Mouse (Mus musculus) midbrain, embryonic 12.5 days (tissue): ENCODE measurements around the gene Omp. TPM values are rescaled to one million over a fixed set of nuclear protein-coding genes. Genes with fewer than 3 reads are reported as not detected.
A peak's percentile ranks its signal among the peaks of the same experiment; 100 is the strongest.

ENCODE experiments used
- ATAC-seq: fragments of 200-750 bp; cut with Nextera tagmentation; 2 replicates; pipeline ENCODE4 v1.8.0; 2017; ENCODE audit warnings: low read depth, moderate TSS enrichment, moderate library complexity; ENCODE audit not compliant: low FRiP score
- H3K27ac ChIP-seq: fragments of 300-500 bp; sonication (generic); replicated peaks from 2 replicates; pipeline ENCODE4 v1.5.1; 2016; ENCODE audit warnings: mild to moderate bottlenecking
- H3K27me3 ChIP-seq: fragments of 300-500 bp; sonication (generic); 2 replicates; pipeline ENCODE4 v1.6.1; 2016; ENCODE audit warnings: mild to moderate bottlenecking
- H3K36me3 ChIP-seq: fragments of 300-500 bp; sonication (generic); 2 replicates; pipeline ENCODE4 v1.6.1; 2016
- H3K4me1 ChIP-seq: fragments of 300-500 bp; sonication (generic); 2 replicates; pipeline ENCODE4 v1.6.1; 2016
- H3K4me2 ChIP-seq: fragments of 300-500 bp; sonication (generic); replicated peaks from 2 replicates; pipeline ENCODE4 v1.6.1; 2016; ENCODE audit warnings: mild to moderate bottlenecking, moderate library complexity
- H3K4me3 ChIP-seq: fragments of 300-500 bp; sonication (generic); 2 replicates; pipeline ENCODE4 v1.5.1; 2016; ENCODE audit warnings: mild to moderate bottlenecking
- H3K9ac ChIP-seq: fragments of 300-500 bp; sonication (generic); replicated peaks from 2 replicates; pipeline ENCODE4 v1.6.1; 2016; ENCODE audit warnings: mild to moderate bottlenecking, moderate library complexity
- H3K9me3 ChIP-seq: fragments of 300-500 bp; sonication (generic); 2 replicates; pipeline ENCODE4 v1.6.1; 2016; ENCODE audit warnings: mild to moderate bottlenecking
- WGBS: fragments of 180-500 bp; shearing (Covaris S2); methylation state at CpG from one replicate; pipeline ENCODE4 v1.1.7; 2016; 5-methylcytosine and 5-hydroxymethylcytosine counted together
- polyA plus RNA-seq: library from polyadenylated mRNA; unstranded; fragments of >200 nt; fragmentation: Nextera tagmentation; extraction: Ambion mirVana; gene quantifications from 2 replicates; pipeline ENCODE4 v1.2.1, GENCODE M21; 2016

Gene Omp
- polyA plus RNA-seq, 1 experiment from 2014 or later = not detected

- Histone ChIP-seq H3K9me3 (no peaks in the 10 kb centered on the region), H3K27ac (no peak overlapping the region), H3K36me3 (no peaks in the 10 kb centered on the region), H3K27me3 (no peaks in the 10 kb centered on the region), H3K4me3 (no peak overlapping the region), H3K9ac (no peak overlapping the region), H3K4me2 (no peak overlapping the region), H3K4me1 (peaks cover under 1% of the 10 kb centered on the region; the same call in 1 of the 2 replicates)
- 46% methylated on average over 3 of the region's 3 CpGs for WGBS
- ATAC-seq = no peak
These were observed 7.7 kb downstream of the Omp start for GRCm38 (mm10) chr7:98137583-98137982.

- WGBS = 93% methylated on average over 8 of the region's 8 CpGs
- ATAC-seq = no peak
These were observed 13.6 kb downstream of the Omp start for GRCm38 (mm10) chr7:98131751-98132150.

GRCm38 (mm10) chr7:98125473-98125872 is 19.8 kb downstream of the Omp start:
- H3K9me3 ChIP-seq = no peaks in the 10 kb centered on the region
- no peak overlapping the region for H3K4me3 ChIP-seq
- no peaks in the 10 kb centered on the region for H3K4me1 ChIP-seq
- 0 out of 2 replicates have a peak, but pooled peaks cover 3% of the 10 kb centered on the region for H3K36me3 ChIP-seq
- peaks cover 6% of the 10 kb centered on the region; the same call in 1 of the 2 replicates for H3K27me3 ChIP-seq
- H3K9ac ChIP-seq = no peak overlapping the region
- WGBS = 42% methylated on average over 5 of the region's 5 CpGs
- H3K4me2 ChIP-seq = no peak overlapping the region
- no peak for ATAC-seq
- H3K27ac ChIP-seq = no peak overlapping the region

More at GRCm38 (mm10) chr7:98131751-98132150, 13.6 kb downstream of the Omp start:
- Histone ChIP-seq H3K27me3 (no peaks in the 10 kb centered on the region), H3K4me3 (no peak overlapping the region), H3K9me3 (no peaks in the 10 kb centered on the region), H3K27ac (no peak overlapping the region), H3K36me3 (0 out of 2 replicates have a peak, but pooled peaks cover 3% of the 10 kb centered on the region), H3K4me2 (no peak overlapping the region), H3K4me1 (no peaks in the 10 kb centered on the region), H3K9ac (no peak overlapping the region)

- Histone ChIP-seq H3K4me2 (no peak overlapping the region), H3K4me1 (no peaks in the 10 kb centered on the region), H3K4me3 (no peak overlapping the region), H3K9me3 (no peaks in the 10 kb centered on the region), H3K27me3 (peaks cover 6% of the 10 kb centered on the region; the same call in 1 of the 2 replicates), H3K27ac (no peak overlapping the region), H3K36me3 (0 out of 2 replicates have a peak, but pooled peaks cover 3% of the 10 kb centered on the region), H3K9ac (no peak overlapping the region)
- no peak for ATAC-seq
- 71% methylated on average over 5 of the region's 5 CpGs for WGBS
These were observed 20.6 kb downstream of the Omp start for GRCm38 (mm10) chr7:98124701-98125100.

GRCm38 (mm10) chr7:98121673-98122072 is 23.6 kb downstream of the Omp start:
- Histone ChIP-seq H3K9ac (no peak overlapping the region), H3K9me3 (no peaks in the 10 kb centered on the region), H3K27ac (no peak overlapping the region), H3K4me2 (no peak overlapping the region), H3K27me3 (peaks cover 6% of the 10 kb centered on the region; the same call in 1 of the 2 replicates), H3K4me3 (no peak overlapping the region), H3K4me1 (0 out of 2 replicates have a peak, but pooled peaks cover 5% of the 10 kb centered on the region), H3K36me3 (no peaks in the 10 kb centered on the region)
- WGBS = 81% methylated on average over 8 of the region's 8 CpGs
- ATAC-seq = no peak

GRCm38 (mm10) chr7:98121241-98121640 is 24.1 kb downstream of the Omp start:
- Histone ChIP-seq H3K36me3 (no peaks in the 10 kb centered on the region), H3K4me3 (no peak overlapping the region), H3K9ac (no peak overlapping the region), H3K4me2 (no peak overlapping the region), H3K27me3 (peaks cover 6% of the 10 kb centered on the region; the same call in 1 of the 2 replicates), H3K9me3 (no peaks in the 10 kb centered on the region), H3K4me1 (0 out of 2 replicates have a peak, but pooled peaks cover 5% of the 10 kb centered on the region), H3K27ac (no peak overlapping the region)
- ATAC-seq = no peak
- WGBS = 84% methylated on average over 3 of the region's 3 CpGs

- 0 out of 2 replicates have a peak, but pooled peaks cover 5% of the 10 kb centered on the region for H3K4me1 ChIP-seq
- H3K27ac ChIP-seq = no peak overlapping the region
- ATAC-seq = peak; percentile 57; the same call in 1 of the 2 replicates
- H3K36me3 ChIP-seq = no peaks in the 10 kb centered on the region
- no peaks in the 10 kb centered on the region for H3K9me3 ChIP-seq
- peak overlapping the region; percentile 51 for H3K4me2 ChIP-seq
- no peak overlapping the region; the same call in 1 of the 2 replicates for H3K9ac ChIP-seq
- 9% methylated on average over 7 of the region's 7 CpGs for WGBS
- H3K27me3 ChIP-seq = peaks cover 6% of the 10 kb centered on the region; the same call in 1 of the 2 replicates
- 0 out of 2 replicates have a peak overlapping the region, but pooled peaks have one; percentile 21 for H3K4me3 ChIP-seq
These were observed 25.0 kb downstream of the Omp start for GRCm38 (mm10) chr7:98120325-98120724.

- Histone ChIP-seq H3K27me3 (peaks cover 6% of the 10 kb centered on the region; the same call in 1 of the 2 replicates), H3K4me3 (no peak overlapping the region), H3K4me2 (peak overlapping the region; percentile 51), H3K27ac (no peak overlapping the region), H3K4me1 (0 out of 2 replicates have a peak, but pooled peaks cover 5% of the 10 kb centered on the region), H3K9me3 (no peaks in the 10 kb centered on the region), H3K9ac (peak overlapping the region; percentile 20; the same call in 1 of the 2 replicates), H3K36me3 (no peaks in the 10 kb centered on the region)
- ATAC-seq = peak; percentile 68
- 82% methylated on average over 2 of the region's 2 CpGs for WGBS
These were observed 25.4 kb downstream of the Omp start for GRCm38 (mm10) chr7:98119961-98120232.

GRCm38 (mm10) chr7:98119179-98119960 is 25.9 kb downstream of the Omp start, which contains the start of gene Myo7a:
Gene Myo7a (minus strand): TSS chr7:98119524.
- no peak within 1 kb of the TSS for H3K27ac ChIP-seq
- H3K9ac ChIP-seq = peak within 1 kb of the TSS; percentile 20; the same call in 1 of the 2 replicates
- no peaks in the 10 kb centered on the region for H3K36me3 ChIP-seq
- 26% methylated on average over 9 of the region's 9 CpGs for WGBS
- H3K4me1 ChIP-seq = 0 out of 2 replicates have a peak, but pooled peaks cover 5% of the 10 kb centered on the region
- peak; percentile 17; the same call in 1 of the 2 replicates for ATAC-seq
- 0 out of 2 replicates have a peak within 1 kb of the TSS, but pooled peaks have one; percentile 21 for H3K4me3 ChIP-seq
- H3K4me2 ChIP-seq = peak within 1 kb of the TSS; percentile 51
- no peaks in the 10 kb centered on the region for H3K9me3 ChIP-seq
- peaks cover 6% of the 10 kb centered on the region; the same call in 1 of the 2 replicates for H3K27me3 ChIP-seq

GRCm38 (mm10) chr7:98117012-98117660 is 28.2 kb downstream of the Omp start:
- no peak overlapping the region for H3K9ac ChIP-seq
- no peak for ATAC-seq
- no peak overlapping the region for H3K4me3 ChIP-seq
- no peaks in the 10 kb centered on the region for H3K9me3 ChIP-seq
- 68% methylated on average over 11 of the region's 11 CpGs for WGBS
- H3K27ac ChIP-seq = no peak overlapping the region
- H3K27me3 ChIP-seq = peaks cover 15% of the 10 kb centered on the region
- H3K4me1 ChIP-seq = 0 out of 2 replicates have a peak, but pooled peaks cover 5% of the 10 kb centered on the region
- H3K36me3 ChIP-seq = no peaks in the 10 kb centered on the region
- no peak overlapping the region for H3K4me2 ChIP-seq

- WGBS = 71% methylated on average over 6 of the region's 6 CpGs
These were observed 30.6 kb downstream of the Omp start for GRCm38 (mm10) chr7:98114656-98115055.

GRCm38 (mm10) chr7:98111233-98111632 is 34.1 kb downstream of the Omp start:
- peak overlapping the region; percentile 35 for H3K9ac ChIP-seq
- no peaks in the 10 kb centered on the region for H3K9me3 ChIP-seq
- H3K27ac ChIP-seq = no peak overlapping the region
- peaks cover 39% of the 10 kb centered on the region for H3K27me3 ChIP-seq
- H3K36me3 ChIP-seq = no peaks in the 10 kb centered on the region
- peak overlapping the region; percentile 48 for H3K4me2 ChIP-seq
- H3K4me1 ChIP-seq = peaks cover 6% of the 10 kb centered on the region
- 6% methylated on average over 25 of the region's 25 CpGs for WGBS
- H3K4me3 ChIP-seq = peak overlapping the region; percentile 14
- ATAC-seq = no peak

More at GRCm38 (mm10) chr7:98114656-98115055, 30.6 kb downstream of the Omp start:
- Histone ChIP-seq H3K4me1 (peaks cover 10% of the 10 kb centered on the region), H3K27me3 (peaks cover 31% of the 10 kb centered on the region), H3K27ac (no peak overlapping the region), H3K36me3 (no peaks in the 10 kb centered on the region), H3K4me2 (no peak overlapping the region), H3K9me3 (no peaks in the 10 kb centered on the region), H3K4me3 (no peak overlapping the region), H3K9ac (no peak overlapping the region)
- no peak for ATAC-seq
